Mouse (Mus musculus) thymus, postnatal 14 days (tissue): ENCODE results near the gene Cops4.
A peak's percentile ranks its signal among the peaks of the same experiment; 100 is the strongest.

ENCODE experiments used
- DNase-seq: peaks from one replicate; pipeline ENCODE4 v3.0.0; 2021

Gene Cops4

GRCm38 (mm10) chr5:100546294-100547080, 28.4 kb downstream of the Cops4 start:
- no peak for DNase-seq

- no peak for DNase-seq
These were observed 30.1 kb downstream of the Cops4 start for GRCm38 (mm10) chr5:100548236-100548635.

GRCm38 (mm10) chr5:100549311-100549710, 31.2 kb downstream of the Cops4 start:
- DNase-seq: no peak

GRCm38 (mm10) chr5:100550151-100550550, 32.0 kb downstream of the Cops4 start:
- no peak for DNase-seq

- DNase-seq: no peak
These were observed 33.8 kb downstream of the Cops4 start for GRCm38 (mm10) chr5:100551952-100552351.

GRCm38 (mm10) chr5:100553426-100553825, 35.3 kb downstream of the Cops4 start:
- no peak for DNase-seq

GRCm38 (mm10) chr5:100557019-100557418, 38.9 kb downstream of the Cops4 start:
- DNase-seq: no peak

GRCm38 (mm10) chr5:100557537-100557936, 39.4 kb downstream of the Cops4 start:
- DNase-seq: no peak

- no peak for DNase-seq
These were observed 40.7 kb downstream of the Cops4 start for GRCm38 (mm10) chr5:100558783-100559182.

GRCm38 (mm10) chr5:100559357-100559756, 41.2 kb downstream of the Cops4 start:
- DNase-seq: no peak

GRCm38 (mm10) chr5:100562702-100563101, 44.6 kb downstream of the Cops4 start:
- DNase-seq: no peak

GRCm38 (mm10) chr5:100566798-100567197, 48.7 kb downstream of the Cops4 start:
- no peak for DNase-seq

GRCm38 (mm10) chr5:100567258-100568032, 49.3 kb downstream of the Cops4 start:
- no peak for DNase-seq

GRCm38 (mm10) chr5:100568177-100568576, 50.1 kb downstream of the Cops4 start:
- DNase-seq: no peak

- DNase-seq: no peak
These were observed 50.7 kb downstream of the Cops4 start for GRCm38 (mm10) chr5:100568802-100569201.

- peak; percentile 56 for DNase-seq
These were observed 51.3 kb downstream of the Cops4 start for GRCm38 (mm10) chr5:100569250-100569934.

GRCm38 (mm10) chr5:100569997-100570595, 52.0 kb downstream of the Cops4 start:
- DNase-seq: peak; percentile 21

GRCm38 (mm10) chr5:100570716-100571115, 52.6 kb downstream of the Cops4 start:
- DNase-seq: peak; percentile 8

- DNase-seq: no peak
These were observed 54.0 kb downstream of the Cops4 start, which contains the start of gene Plac8 for GRCm38 (mm10) chr5:100572069-100572468. Gene Plac8, minus strand, starts transcription at chr5:100572245.

GRCm38 (mm10) chr5:100573256-100573655, 55.1 kb downstream of the Cops4 start:
- DNase-seq: peak; percentile 39

- DNase-seq: no peak
These were observed 56.7 kb downstream of the Cops4 start for GRCm38 (mm10) chr5:100574771-100575170.

GRCm38 (mm10) chr5:100578863-100579411, 60.8 kb downstream of the Cops4 start:
- DNase-seq: no peak
